Mouse (Mus musculus): ENCODE data around the gene Ces1g.

- TF ChIP-seq GATA1 (IDR thresholded peaks at IDR 0.05; ENCODE audit: borderline replicate concordance, low read length) (no peak), FLI1 (IDR thresholded peaks at IDR 0.05; ENCODE audit: low read length) (no peak)
Observed at GRCm38 (mm10) chr8:93278176-93278805, 58.8 kb downstream of the Ces1g start.
